Mouse (Mus musculus): Measurements from ENCODE around the gene Sdk2.

Sdk2 gene

DNA sequence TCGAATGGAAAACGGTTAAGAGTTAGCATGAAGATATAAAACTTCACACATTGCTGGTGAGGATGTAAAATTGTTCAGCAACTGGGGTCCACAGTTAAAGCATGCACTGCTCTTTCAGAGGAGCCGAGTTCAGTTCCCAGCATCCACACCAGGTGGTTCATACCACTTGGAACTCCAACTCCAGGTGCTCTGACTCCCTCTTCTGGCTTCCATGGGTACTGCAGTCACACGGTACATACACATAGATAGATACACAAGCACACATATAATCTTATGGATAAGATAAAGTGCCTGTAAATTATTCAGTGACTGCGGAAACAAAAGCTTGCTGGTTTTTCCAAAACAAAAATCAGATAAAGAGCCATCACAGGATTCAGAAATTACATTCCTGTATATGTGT, 19.9 kb downstream of the Sdk2 start:
- DNase-seq (ENCODE audit: low spot score in 2 of 2) = no peak

- DNase-seq (ENCODE audit: low spot score in 2 of 2) = no peak
These were observed 22.5 kb downstream of the Sdk2 start for GRCm38 (mm10) chr11:114044373-114044772.

- DNase-seq (ENCODE audit: low spot score in 2 of 2) = no peak
These were observed 23.3 kb downstream of the Sdk2 start for GRCm38 (mm10) chr11:114043530-114043929.

DNA sequence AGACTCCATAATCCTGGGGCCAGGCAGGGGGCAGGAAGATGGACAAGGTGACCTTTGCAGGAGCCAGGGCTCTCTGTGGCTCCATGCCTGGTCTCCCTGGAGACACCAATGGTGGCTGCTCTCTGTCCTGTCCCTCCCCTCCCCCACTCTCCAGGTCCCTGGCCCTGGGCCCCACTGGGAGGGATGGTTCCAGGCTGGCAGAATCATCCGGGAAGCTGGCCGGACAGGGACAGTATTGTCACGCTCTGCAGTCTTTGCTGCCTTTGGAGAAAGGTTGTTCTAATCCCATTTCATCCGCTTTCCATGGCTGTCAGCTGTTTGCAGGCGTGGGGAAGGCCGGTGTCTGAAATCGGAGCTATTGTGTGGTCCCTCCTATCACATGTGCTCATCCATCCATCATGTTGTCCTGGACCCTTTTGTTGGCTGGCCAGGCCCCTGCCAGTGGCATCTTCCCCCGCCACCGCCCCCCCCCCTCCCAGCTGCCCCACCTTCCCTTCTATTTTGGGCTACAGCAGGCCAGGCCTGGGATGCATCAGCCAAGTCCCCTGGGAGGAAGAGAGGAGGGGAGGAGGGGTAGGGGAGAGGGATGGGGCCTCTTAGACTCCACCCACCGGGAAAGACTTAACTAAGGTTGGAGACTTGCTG, 26.3 kb downstream of the Sdk2 start:
- no peak for DNase-seq (ENCODE audit: low spot score in 2 of 2)

DNA sequence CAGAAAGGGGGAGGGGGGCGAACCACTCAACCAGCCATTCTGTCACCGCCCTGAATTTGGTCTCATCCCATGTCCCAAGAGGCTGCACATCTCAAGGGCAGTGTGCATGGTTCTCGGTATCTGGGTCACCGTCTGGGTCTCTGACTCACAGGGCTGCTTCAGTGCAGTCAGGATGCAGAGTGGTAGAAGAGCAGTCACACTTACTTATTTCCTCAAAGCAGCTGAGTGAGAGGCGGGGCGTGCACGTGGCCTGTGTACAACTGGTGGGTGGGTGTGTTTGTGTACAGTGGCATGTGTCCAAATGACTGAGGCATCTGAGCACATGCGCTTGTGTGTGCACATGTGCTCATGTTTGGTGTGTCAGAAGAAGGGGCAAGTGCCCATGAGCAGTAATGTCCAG, 28.8 kb downstream of the Sdk2 start:
- DNase-seq (ENCODE audit: low spot score in 2 of 2) = no peak

DNA sequence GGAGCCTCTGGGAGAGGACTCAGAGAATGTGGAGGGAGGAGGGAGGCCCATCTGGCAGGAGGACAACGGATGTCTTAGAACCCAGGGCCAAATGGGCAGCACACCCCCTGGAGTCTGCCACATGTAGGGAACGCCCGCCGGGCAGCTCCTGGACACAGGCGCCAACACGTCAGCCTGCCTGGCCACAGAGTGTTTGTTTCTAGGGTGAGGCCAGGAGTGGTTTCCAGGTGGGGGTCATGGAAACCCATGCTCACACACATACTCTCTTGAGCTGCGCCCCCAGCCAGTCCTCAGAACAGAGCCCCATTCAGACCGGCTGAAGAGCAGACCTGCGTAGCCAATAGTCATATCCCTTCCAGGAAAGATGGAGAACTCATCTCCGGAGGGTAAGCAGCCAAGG, 35.4 kb downstream of the Sdk2 start:
- DNase-seq (ENCODE audit: low spot score in 2 of 2) = no peak

- DNase-seq (ENCODE audit: low spot score in 2 of 2) = no peak
These were observed 36.6 kb downstream of the Sdk2 start for GRCm38 (mm10) chr11:114030214-114030613.

DNA sequence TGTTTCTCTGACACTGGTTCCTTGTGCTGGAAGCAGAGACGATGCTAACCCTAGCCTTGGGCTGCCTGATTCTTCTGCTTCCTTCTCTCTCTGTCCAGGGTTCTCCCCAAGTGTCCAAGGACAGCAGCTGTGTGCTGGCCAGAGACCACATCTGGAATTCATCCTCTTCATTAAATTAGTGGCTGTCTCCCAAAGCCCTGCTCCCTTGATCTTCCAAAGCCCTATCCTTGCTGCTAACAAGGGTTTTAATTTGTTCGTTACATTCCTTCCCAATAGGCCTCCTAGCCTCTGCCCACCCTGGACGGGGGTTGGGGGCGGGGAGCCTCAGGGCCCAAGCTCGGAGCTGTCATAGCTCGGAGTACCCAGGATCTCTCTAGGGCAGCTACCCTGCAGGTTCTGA, 38.3 kb downstream of the Sdk2 start:
- no peak for DNase-seq (ENCODE audit: low spot score in 2 of 2)

DNA sequence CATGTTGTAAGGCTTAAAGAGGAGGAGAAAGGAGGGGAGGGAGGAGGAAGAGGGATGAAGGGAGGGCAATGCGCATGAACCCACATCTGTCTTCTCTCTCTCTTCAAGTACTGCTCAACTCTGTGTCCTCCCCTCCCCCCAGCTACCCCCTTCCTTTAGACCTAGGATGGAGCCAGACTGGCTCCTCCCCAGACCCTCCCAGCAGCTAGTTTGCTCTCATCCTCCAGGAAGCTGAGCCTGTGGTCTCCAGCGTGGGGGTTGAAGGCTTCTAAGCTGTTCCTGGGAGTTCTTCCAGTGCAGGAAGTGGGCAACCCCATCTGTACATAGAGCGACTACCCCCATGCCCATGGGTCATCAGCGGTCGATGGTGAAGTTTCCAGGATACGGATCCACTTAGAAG, 38.8 kb downstream of the Sdk2 start:
- no peak for DNase-seq (ENCODE audit: low spot score in 2 of 2)

GRCm38 (mm10) chr11:114025056-114025455, 41.8 kb downstream of the Sdk2 start:
- no peak for DNase-seq (ENCODE audit: low spot score in 2 of 2)

DNA sequence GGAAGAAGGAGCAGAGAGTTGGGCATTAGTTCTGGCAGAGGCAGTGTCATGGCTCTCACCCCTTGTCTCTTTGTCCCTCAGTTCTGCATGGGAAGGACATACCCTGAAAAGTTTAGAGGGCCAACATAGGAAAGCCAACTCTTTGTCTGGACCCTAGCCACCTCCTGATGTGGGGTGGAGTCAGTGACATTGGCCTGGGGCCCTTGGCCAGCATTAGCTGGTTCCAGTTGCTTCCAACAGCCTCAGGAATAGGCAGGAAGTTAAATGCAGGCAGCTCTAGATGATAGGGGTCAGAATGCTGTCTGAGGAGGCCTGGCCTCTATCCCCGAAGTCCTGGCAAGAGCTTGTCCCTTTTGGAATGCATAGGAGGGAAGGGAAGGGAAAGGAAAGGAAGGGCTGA, 42.9 kb downstream of the Sdk2 start:
- no peak for DNase-seq (ENCODE audit: low spot score in 2 of 2)

GRCm38 (mm10) chr11:114022166-114022565, 44.7 kb downstream of the Sdk2 start:
- DNase-seq (ENCODE audit: low spot score in 2 of 2) = no peak

GRCm38 (mm10) chr11:114019087-114019486, 47.8 kb downstream of the Sdk2 start:
- DNase-seq (ENCODE audit: low spot score in 2 of 2) = no peak

DNA sequence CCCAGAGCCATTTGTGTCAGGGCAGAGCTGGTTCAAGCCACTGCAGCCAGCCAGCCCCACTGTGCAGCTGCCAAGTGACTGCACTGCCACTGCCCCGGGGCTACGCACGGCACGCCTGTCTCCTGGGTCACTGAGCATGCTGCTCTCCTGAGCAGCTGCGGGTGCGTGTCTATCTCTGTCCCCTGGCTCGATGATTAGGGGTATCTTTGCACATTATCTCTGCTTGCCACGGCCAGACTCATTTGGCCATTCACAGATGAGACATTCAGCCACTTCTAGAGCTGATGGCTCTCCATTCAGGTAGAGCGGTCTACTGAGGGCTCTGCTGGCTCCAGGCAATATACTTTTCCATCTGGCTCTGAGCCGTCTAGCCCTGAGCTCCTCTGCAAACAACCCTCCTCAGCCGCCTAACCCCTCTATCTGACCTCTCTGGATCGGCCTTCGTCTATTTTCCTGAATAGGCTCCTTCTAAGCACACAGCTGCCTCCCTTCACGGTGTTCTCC, 49.9 kb downstream of the Sdk2 start:
- no peak for DNase-seq (ENCODE audit: low spot score in 2 of 2)

- no peak for DNase-seq (ENCODE audit: low spot score in 2 of 2)
These were observed 50.5 kb downstream of the Sdk2 start for GRCm38 (mm10) chr11:114016108-114016888.

DNA sequence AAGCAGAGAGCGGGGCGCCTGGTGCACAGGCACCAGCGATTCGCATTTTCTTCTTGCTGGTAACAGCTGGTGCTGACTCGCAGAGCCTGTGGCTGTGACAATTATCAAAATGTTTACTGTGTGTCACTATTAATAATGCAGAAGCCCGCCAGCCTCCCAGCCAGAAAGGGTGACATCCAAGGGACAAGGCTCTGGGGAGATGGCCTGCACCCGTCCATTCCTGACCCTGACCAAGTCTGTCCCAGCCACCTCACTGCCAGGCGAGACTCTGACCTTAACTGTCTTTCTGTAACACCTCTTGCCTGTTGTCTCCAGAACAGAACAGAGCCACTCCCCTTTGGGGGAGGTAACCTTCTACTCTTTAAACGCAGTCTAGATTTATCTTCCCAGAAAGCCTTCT, 55.3 kb downstream of the Sdk2 start:
- DNase-seq (ENCODE audit: low spot score in 2 of 2) = no peak

- no peak for DNase-seq (ENCODE audit: low spot score in 2 of 2)
These were observed 61.0 kb downstream of the Sdk2 start for GRCm38 (mm10) chr11:114005879-114006278.

GRCm38 (mm10) chr11:114004651-114005050, 62.2 kb downstream of the Sdk2 start:
- no peak for DNase-seq (ENCODE audit: low spot score in 2 of 2)

- no peak for DNase-seq (ENCODE audit: low spot score in 2 of 2)
These were observed 63.7 kb downstream of the Sdk2 start for GRCm38 (mm10) chr11:114003195-114003594.

- no peak for DNase-seq (ENCODE audit: low spot score in 2 of 2)
These were observed 66.8 kb downstream of the Sdk2 start for GRCm38 (mm10) chr11:114000051-114000450.

- DNase-seq (ENCODE audit: low spot score in 2 of 2) = no peak
These were observed 68.1 kb downstream of the Sdk2 start for GRCm38 (mm10) chr11:113998702-113999101.

DNA sequence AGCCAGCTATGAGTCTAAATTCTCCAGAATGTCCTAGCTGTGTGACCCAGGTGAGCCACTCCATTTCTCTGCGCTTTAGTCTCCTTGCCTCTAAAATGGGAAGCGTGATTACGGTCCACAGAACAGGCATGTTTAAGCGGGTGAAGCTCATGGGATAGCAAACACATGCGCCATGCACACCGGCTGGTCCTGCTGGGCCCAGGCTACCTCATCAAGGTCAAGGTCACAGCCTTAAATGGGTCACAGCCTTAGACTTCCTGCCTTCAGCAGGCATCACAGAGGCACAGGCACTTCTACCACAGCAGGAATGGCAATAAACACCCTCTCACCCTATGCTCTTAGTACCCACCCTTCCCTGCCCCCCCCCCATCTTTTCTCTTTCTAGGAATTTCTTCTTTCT, 72.9 kb downstream of the Sdk2 start:
- DNase-seq (ENCODE audit: low spot score in 2 of 2) = no peak

DNA sequence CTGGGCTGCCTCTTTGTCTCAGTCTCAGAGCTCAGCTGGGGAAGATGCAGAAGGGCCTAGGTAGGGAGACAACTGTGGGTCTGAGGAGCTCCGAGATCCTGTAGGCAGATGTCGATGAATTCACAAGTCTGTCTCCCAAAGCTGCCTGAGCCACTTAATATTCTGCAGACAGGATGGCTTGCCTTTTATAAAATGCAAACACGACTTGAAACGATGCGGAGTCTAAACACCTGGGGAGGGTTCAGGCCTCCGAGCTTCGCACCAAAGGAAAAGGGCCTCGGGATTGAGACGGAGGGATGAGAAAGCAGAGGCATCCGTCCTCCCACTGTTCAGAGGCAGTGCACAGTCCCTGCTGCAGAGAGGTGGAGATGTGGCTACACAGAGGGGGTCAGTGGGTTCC, 74.0 kb downstream of the Sdk2 start:
- no peak for DNase-seq (ENCODE audit: low spot score in 2 of 2)
